Mouse (Mus musculus) heart, embryonic 12.5 days (tissue): ENCODE results near the gene Ebf1. TPM values are rescaled to one million over a fixed set of nuclear protein-coding genes. Genes with fewer than 3 reads are reported as not detected.

Source experiments
- ATAC-seq: fragments of 200-750 bp; cut with Nextera tagmentation; 2 replicates; pipeline ENCODE4 v1.8.0; 2017; ENCODE audit warnings: moderate TSS enrichment, moderate library complexity; ENCODE audit not compliant: insufficient number of reproducible peaks, low FRiP score
- H3K27ac ChIP-seq: fragments of 300-500 bp; sonication (generic); 2 replicates; pipeline ENCODE4 v1.5.1; 2016; ENCODE audit warnings: mild to moderate bottlenecking, moderate library complexity; ENCODE audit not compliant: poor library complexity, severe bottlenecking
- H3K27me3 ChIP-seq: fragments of 300-500 bp; sonication (generic); replicated peaks from 2 replicates; pipeline ENCODE4 v1.6.1; 2016; ENCODE audit warnings: mild to moderate bottlenecking, moderate library complexity
- H3K36me3 ChIP-seq: fragments of 300-500 bp; sonication (generic); 2 replicates; pipeline ENCODE4 v1.6.1; 2016; ENCODE audit warnings: mild to moderate bottlenecking, moderate library complexity
- H3K4me1 ChIP-seq: fragments of 300-500 bp; sonication (generic); replicated peaks from 2 replicates; pipeline ENCODE4 v1.6.1; 2016; ENCODE audit warnings: mild to moderate bottlenecking
- H3K4me2 ChIP-seq: fragments of 300-500 bp; sonication (generic); 2 replicates; pipeline ENCODE4 v1.6.1; 2016; ENCODE audit warnings: mild to moderate bottlenecking, moderate library complexity
- H3K4me3 ChIP-seq: fragments of 300-500 bp; sonication (generic); 2 replicates; pipeline ENCODE4 v1.5.1; 2016; ENCODE audit warnings: mild to moderate bottlenecking
- H3K9ac ChIP-seq: fragments of 300-500 bp; sonication (generic); 2 replicates; pipeline ENCODE4 v1.6.1; 2016; ENCODE audit warnings: mild to moderate bottlenecking, moderate library complexity
- H3K9me3 ChIP-seq: fragments of 300-500 bp; sonication (generic); replicated peaks from 2 replicates; pipeline ENCODE4 v1.6.1; 2016; ENCODE audit warnings: mild to moderate bottlenecking, moderate library complexity
- whole genome bisulfite sequencing: fragments of 180-500 bp; shearing (Covaris S2); methylation state at CpG from one replicate; pipeline ENCODE4 v1.1.7; 2016; 5-methylcytosine and 5-hydroxymethylcytosine counted together
- polyA plus RNA-seq: library from polyadenylated mRNA; unstranded; fragments of >200 nt; fragmentation: Nextera tagmentation; extraction: Ambion mirVana; gene quantifications from 2 replicates; pipeline ENCODE4 v1.2.1, GENCODE M21; 2016

Gene Ebf1
- polyA plus RNA-seq, 1 experiment from 2014 or later, result 13.9 TPM

- Histone ChIP-seq H3K9ac (no peak overlapping the region), H3K4me2 (no peak overlapping the region), H3K4me3 (no peak overlapping the region), H3K4me1 (peaks cover 15% of the 10 kb centered on the region; the same call in 1 of the 2 replicates), H3K36me3 (no peaks in the 10 kb centered on the region), H3K9me3 (no peaks in the 10 kb centered on the region), H3K27me3 (no peaks in the 10 kb centered on the region), H3K27ac (no peak overlapping the region)
- ATAC-seq, result no peak
- 69% methylated on average over 5 of the region's 5 CpGs for WGBS
Observed at GRCm38 (mm10) chr11:44976254-44976802, 359.2 kb downstream of the Ebf1 start.

- Histone ChIP-seq H3K9ac (no peak overlapping the region), H3K36me3 (no peaks in the 10 kb centered on the region), H3K4me3 (no peak overlapping the region), H3K9me3 (no peaks in the 10 kb centered on the region), H3K27me3 (no peaks in the 10 kb centered on the region), H3K4me1 (peaks cover 15% of the 10 kb centered on the region; the same call in 1 of the 2 replicates), H3K27ac (no peak overlapping the region), H3K4me2 (no peak overlapping the region)
- ATAC-seq, result no peak
- 88% methylated on average over 4 of the region's 4 CpGs for WGBS
Observed at GRCm38 (mm10) chr11:44977921-44978397, 360.8 kb downstream of the Ebf1 start.

GRCm38 (mm10) chr11:44979391-44979790 lies 362.3 kb downstream of the Ebf1 start:
- Histone ChIP-seq H3K4me2 (no peak overlapping the region), H3K27me3 (no peaks in the 10 kb centered on the region), H3K4me3 (no peak overlapping the region), H3K9ac (no peak overlapping the region), H3K9me3 (no peaks in the 10 kb centered on the region), H3K27ac (no peak overlapping the region), H3K4me1 (peaks cover 15% of the 10 kb centered on the region; the same call in 1 of the 2 replicates), H3K36me3 (no peaks in the 10 kb centered on the region)
- no peak for ATAC-seq
- WGBS, result 41% methylated on average over 5 of the region's 5 CpGs

GRCm38 (mm10) chr11:44982225-44982624 lies 365.1 kb downstream of the Ebf1 start:
- Histone ChIP-seq H3K4me3 (no peak overlapping the region), H3K9ac (no peak overlapping the region), H3K27me3 (no peaks in the 10 kb centered on the region), H3K4me2 (no peak overlapping the region), H3K4me1 (peaks cover 4% of the 10 kb centered on the region; the same call in 1 of the 2 replicates), H3K27ac (no peak overlapping the region), H3K9me3 (no peaks in the 10 kb centered on the region), H3K36me3 (no peaks in the 10 kb centered on the region)
- no peak for ATAC-seq
- 78% methylated on average over 9 of the region's 9 CpGs for WGBS

GRCm38 (mm10) chr11:44983961-44984360 lies 366.8 kb downstream of the Ebf1 start:
- Histone ChIP-seq H3K4me3 (no peak overlapping the region), H3K36me3 (no peaks in the 10 kb centered on the region), H3K4me2 (no peak overlapping the region), H3K9ac (no peak overlapping the region), H3K4me1 (peaks cover 4% of the 10 kb centered on the region; the same call in 1 of the 2 replicates), H3K9me3 (no peaks in the 10 kb centered on the region), H3K27ac (no peak overlapping the region), H3K27me3 (no peaks in the 10 kb centered on the region)
- 74% methylated on average over 6 of the region's 6 CpGs for WGBS
- ATAC-seq, result no peak

GRCm38 (mm10) chr11:44984381-44984780 lies 367.3 kb downstream of the Ebf1 start:
- WGBS, result 73% methylated on average over 7 of the region's 7 CpGs
- no peak overlapping the region for H3K4me2 ChIP-seq

GRCm38 (mm10) chr11:44987796-44988195 lies 370.7 kb downstream of the Ebf1 start:
- Histone ChIP-seq H3K27me3 (no peaks in the 10 kb centered on the region), H3K27ac (no peak overlapping the region), H3K36me3 (0 out of 2 replicates have a peak, but pooled peaks cover 5% of the 10 kb centered on the region), H3K4me1 (no peaks in the 10 kb centered on the region), H3K9me3 (no peaks in the 10 kb centered on the region), H3K9ac (no peak overlapping the region), H3K4me3 (no peak overlapping the region), H3K4me2 (no peak overlapping the region)
- ATAC-seq, result no peak
- WGBS, result 62% methylated on average over 4 of the region's 4 CpGs

More at GRCm38 (mm10) chr11:44984381-44984780, 367.3 kb downstream of the Ebf1 start:
- peaks cover 1% of the 10 kb centered on the region; the same call in 1 of the 2 replicates for H3K4me1 ChIP-seq
- no peaks in the 10 kb centered on the region for H3K36me3 ChIP-seq
- no peak overlapping the region for H3K27ac ChIP-seq
- no peaks in the 10 kb centered on the region for H3K27me3 ChIP-seq
- H3K9me3 ChIP-seq, result no peaks in the 10 kb centered on the region
- no peak for ATAC-seq
- no peak overlapping the region for H3K4me3 ChIP-seq
- no peak overlapping the region for H3K9ac ChIP-seq

GRCm38 (mm10) chr11:45002681-45003286 lies 385.7 kb downstream of the Ebf1 start:
- Histone ChIP-seq H3K4me1 (peaks cover 4% of the 10 kb centered on the region), H3K9me3 (no peaks in the 10 kb centered on the region), H3K4me2 (no peak overlapping the region), H3K27me3 (no peaks in the 10 kb centered on the region), H3K27ac (no peak overlapping the region), H3K4me3 (no peak overlapping the region), H3K9ac (no peak overlapping the region), H3K36me3 (no peaks in the 10 kb centered on the region)
- no peak for ATAC-seq
- WGBS, result 78% methylated on average over 5 of the region's 5 CpGs

- 56% methylated on average over 9 of the region's 9 CpGs for WGBS
- Histone ChIP-seq H3K36me3 (no peaks in the 10 kb centered on the region), H3K27me3 (no peaks in the 10 kb centered on the region), H3K4me2 (no peak overlapping the region), H3K27ac (no peak overlapping the region), H3K9ac (no peak overlapping the region), H3K9me3 (no peaks in the 10 kb centered on the region), H3K4me3 (no peak overlapping the region), H3K4me1 (peaks cover 4% of the 10 kb centered on the region)
- ATAC-seq, result no peak
Observed at GRCm38 (mm10) chr11:45003716-45004437, 386.8 kb downstream of the Ebf1 start.

GRCm38 (mm10) chr11:45007311-45007710 lies 390.2 kb downstream of the Ebf1 start:
- H3K4me1 ChIP-seq, result peaks cover 4% of the 10 kb centered on the region
- no peak overlapping the region for H3K9ac ChIP-seq
- no peaks in the 10 kb centered on the region for H3K27me3 ChIP-seq
- 70% methylated on average over 11 of the region's 11 CpGs for WGBS
- no peak for ATAC-seq
- H3K4me2 ChIP-seq, result no peak overlapping the region
- no peak overlapping the region for H3K27ac ChIP-seq
- H3K4me3 ChIP-seq, result no peak overlapping the region
- no peaks in the 10 kb centered on the region for H3K36me3 ChIP-seq
- no peaks in the 10 kb centered on the region for H3K9me3 ChIP-seq

GRCm38 (mm10) chr11:45008078-45008477 lies 391.0 kb downstream of the Ebf1 start:
- 4% methylated on average over 7 of the region's 7 CpGs for WGBS
- Histone ChIP-seq H3K4me2 (peak overlapping the region; percentile 63), H3K9me3 (no peaks in the 10 kb centered on the region), H3K27me3 (no peaks in the 10 kb centered on the region), H3K4me3 (no peak overlapping the region), H3K36me3 (no peaks in the 10 kb centered on the region), H3K9ac (no peak overlapping the region), H3K4me1 (peaks cover 4% of the 10 kb centered on the region), H3K27ac (no peak overlapping the region)
- ATAC-seq, result peak; percentile 33; the same call in 1 of the 2 replicates
